Mouse (Mus musculus): ENCODE results near the gene Phlpp1. TPM values are rescaled to one million over a fixed set of nuclear protein-coding genes. Genes with fewer than 3 reads are reported as not detected.

Gene Phlpp1
- total and polyA plus RNA-seq, 3 experiments: 5.0 to 9.4 TPM; not detected in 1

DNA sequence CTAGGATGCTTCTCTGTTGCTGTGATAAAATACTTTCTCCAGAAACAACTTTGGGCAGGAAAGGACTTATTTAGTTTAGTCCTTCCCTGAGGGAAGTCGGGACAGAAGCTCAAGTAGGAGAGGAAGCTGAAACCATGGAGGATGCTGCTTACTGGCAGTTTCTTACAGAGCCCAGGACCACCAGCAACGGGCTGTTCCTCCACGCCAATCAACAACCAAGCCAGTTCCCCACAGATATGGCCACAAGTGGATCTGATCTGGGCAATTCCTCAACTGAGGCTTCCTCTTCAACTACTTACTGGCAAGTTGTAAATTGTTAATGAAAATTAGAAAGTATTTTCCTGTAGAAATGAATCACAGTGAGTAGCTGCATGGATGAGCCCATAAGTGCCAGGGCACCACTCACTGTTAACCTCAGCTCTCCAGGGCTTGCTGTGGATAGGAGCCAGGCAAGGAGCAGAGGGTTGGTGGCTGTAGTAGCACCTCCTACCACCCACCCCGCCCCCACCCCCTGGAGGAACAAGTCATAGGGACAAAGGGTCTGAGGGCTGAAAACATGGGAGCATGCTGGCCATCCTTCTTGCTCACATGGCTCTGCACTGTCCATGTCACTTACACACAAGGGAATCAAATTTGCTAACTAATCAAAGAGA, 39.7 kb upstream of the Phlpp1 start:
- TF ChIP-seq MYB (IDR thresholded peaks at IDR 0.05; ENCODE audit: low read depth, low read length): no peak
- TF ChIP-seq MXI1 (IDR thresholded peaks at IDR 0.05; ENCODE audit: low read depth, low read length): no peak
- TF ChIP-seq MEF2A (IDR thresholded peaks at IDR 0.05; ENCODE audit: extremely low read depth, insufficient replicate concordance, low read depth, low read length, poor library complexity, severe bottlenecking): no peak
- no peak for TF ChIP-seq ZC3H11A (IDR thresholded peaks at IDR 0.05; ENCODE audit: low read depth, low read length)
- no peak for TF ChIP-seq ZNF384 (IDR thresholded peaks at IDR 0.05; ENCODE audit: low read depth, low read length)
- no peak for TF ChIP-seq SIN3A (IDR thresholded peaks at IDR 0.05; ENCODE audit: low read length)
- no peak for TF ChIP-seq USF1 (IDR thresholded peaks at IDR 0.05; ENCODE audit: low read depth, low read length)
- no peak for TF ChIP-seq TAL1 (IDR thresholded peaks at IDR 0.05; ENCODE audit: low read length)
- TF ChIP-seq GATA1 (IDR thresholded peaks at IDR 0.05; ENCODE audit: low read depth, low read length): no peak
- no peak for TF ChIP-seq SMC3 (IDR thresholded peaks at IDR 0.05; ENCODE audit: low read depth, low read length)
- TF ChIP-seq TCF12 (IDR thresholded peaks at IDR 0.05; ENCODE audit: low read depth, low read length): no peak
- Histone ChIP-seq H3K27me3 (ENCODE audit: control insufficient read depth in 1 of 2, insufficient read depth in 2 of 2, low read length in 2 of 2) (peaks cover 2 to 3% of the 10 kb centered on the region in 2 experiments; a peak in 2 of 4 replicates), H3K27ac (ENCODE audit: control insufficient read depth, low read depth, low read length) (no peak overlapping the region)

DNA sequence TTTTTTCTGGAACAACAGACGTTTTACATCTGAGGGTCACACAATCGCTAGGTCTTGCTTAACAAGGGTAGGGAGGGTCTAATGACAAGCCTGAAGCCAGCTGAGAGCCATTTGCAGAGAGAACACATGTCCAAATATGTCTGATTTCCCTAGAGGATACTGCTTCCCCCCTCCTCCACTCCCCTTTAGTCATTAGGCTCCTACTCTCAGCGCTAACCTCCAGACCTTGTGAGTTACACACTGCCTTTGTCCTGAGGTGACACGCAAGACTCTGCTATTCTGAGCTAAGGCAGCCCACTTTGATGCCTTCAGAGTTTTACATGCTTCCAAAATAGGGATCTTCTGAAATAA, 39.2 kb upstream of the Phlpp1 start:
- Histone ChIP-seq H3K27ac (ENCODE audit: control insufficient read depth, low read depth, low read length) (no peak overlapping the region), H3K9me3 (replicated peaks; ENCODE audit: insufficient read depth, low read length) (no peaks in the 10 kb centered on the region), H3K36me3 (ENCODE audit: control insufficient read depth in 1 of 2, insufficient read depth in 2 of 2, low read length in 2 of 2) (no peaks in the 10 kb centered on the region), H3K4me1 (ENCODE audit: control insufficient read depth in 1 of 2, insufficient read depth in 2 of 2, low read length in 2 of 2) (no peaks in the 10 kb centered on the region), H3K27me3 (ENCODE audit: control insufficient read depth in 1 of 2, insufficient read depth in 2 of 2, low read length in 2 of 2) (peaks cover 2 to 3% of the 10 kb centered on the region in 2 experiments; a peak in 2 of 4 replicates), H3K9ac (ENCODE audit: control insufficient read depth, low read depth, low read length, poor library complexity, severe bottlenecking) (no peak overlapping the region), H3K4me3 (ENCODE audit: control insufficient read depth in 1 of 2, insufficient read depth in 1 of 2, low read depth in 2 of 2, low read length in 2 of 2) (no peak overlapping the region), H3K79me2 (ENCODE audit: control insufficient read depth, insufficient read depth, low read length, poor library complexity) (no peaks in the 10 kb centered on the region)
- no peak for DNase-seq (ENCODE audit: low read depth, low spot score)
- no peak for TF ChIP-seq CTCF (IDR thresholded peaks at IDR 0.05 in 2 of 3, conservative IDR thresholded peaks at IDR 0.05 in 1 of 3; ENCODE audit: control insufficient read depth in 1 of 3, insufficient read depth in 1 of 3, low read depth in 2 of 3, low read length in 3 of 3, poor library complexity in 1 of 3, severe bottlenecking in 1 of 3)

More for the DNA sequence above, 39.7 kb upstream of the Phlpp1 start:
- Histone ChIP-seq H3K79me2 (ENCODE audit: control insufficient read depth, insufficient read depth, low read length, poor library complexity) (no peaks in the 10 kb centered on the region), H3K36me3 (ENCODE audit: control insufficient read depth in 1 of 2, insufficient read depth in 2 of 2, low read length in 2 of 2) (no peaks in the 10 kb centered on the region), H3K9ac (ENCODE audit: control insufficient read depth, low read depth, low read length, poor library complexity, severe bottlenecking) (no peak overlapping the region), H3K4me3 (ENCODE audit: control insufficient read depth in 1 of 2, insufficient read depth in 1 of 2, low read depth in 2 of 2, low read length in 2 of 2) (no peak overlapping the region), H3K9me3 (replicated peaks; ENCODE audit: insufficient read depth, low read length) (no peaks in the 10 kb centered on the region), H3K4me1 (ENCODE audit: control insufficient read depth in 1 of 2, insufficient read depth in 2 of 2, low read length in 2 of 2) (no peaks in the 10 kb centered on the region)
- DNase-seq (ENCODE audit: low read depth, low spot score): no peak

DNA sequence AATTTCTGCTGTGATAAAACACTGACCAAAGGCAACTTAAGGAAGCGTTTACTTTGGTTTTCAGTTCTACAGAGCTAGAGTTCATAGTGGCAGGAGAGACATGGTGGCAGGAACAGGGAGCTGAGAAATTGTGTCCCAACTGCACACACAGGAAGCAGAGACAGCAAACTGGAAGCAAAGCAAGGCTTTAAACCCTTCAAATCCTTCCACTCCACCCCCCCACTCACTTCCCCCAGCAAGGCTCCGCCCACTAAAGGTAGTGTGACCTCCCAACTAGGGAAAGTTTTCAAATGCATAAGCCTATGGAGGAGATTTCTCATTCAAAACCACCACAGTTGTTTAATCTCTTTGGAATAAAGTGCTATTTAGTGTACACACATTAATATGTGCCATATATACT, 32.9 kb upstream of the Phlpp1 start:
- Histone ChIP-seq H3K79me2 (ENCODE audit: control insufficient read depth, insufficient read depth, low read length, poor library complexity) (no peaks in the 10 kb centered on the region), H3K4me3 (ENCODE audit: control insufficient read depth in 1 of 2, insufficient read depth in 1 of 2, low read depth in 2 of 2, low read length in 2 of 2) (no peak overlapping the region), H3K27ac (ENCODE audit: control insufficient read depth, low read depth, low read length) (no peak overlapping the region), H3K27me3 (ENCODE audit: control insufficient read depth in 1 of 2, insufficient read depth in 2 of 2, low read length in 2 of 2) (no peaks in the 10 kb centered on the region; a peak in 1 of 4 replicates), H3K4me1 (ENCODE audit: control insufficient read depth in 1 of 2, insufficient read depth in 2 of 2, low read length in 2 of 2) (no peaks in the 10 kb centered on the region), H3K36me3 (ENCODE audit: control insufficient read depth in 1 of 2, insufficient read depth in 2 of 2, low read length in 2 of 2) (no peaks in the 10 kb centered on the region), H3K9ac (ENCODE audit: control insufficient read depth, low read depth, low read length, poor library complexity, severe bottlenecking) (no peak overlapping the region), H3K9me3 (replicated peaks; ENCODE audit: insufficient read depth, low read length) (no peaks in the 10 kb centered on the region)
- TF ChIP-seq JUND (IDR thresholded peaks at IDR 0.05; ENCODE audit: low read depth, low read length) (no peak), SMC3 (IDR thresholded peaks at IDR 0.05; ENCODE audit: low read depth, low read length) (no peak), E2F4 (IDR thresholded peaks at IDR 0.05; ENCODE audit: borderline replicate concordance, low read depth, low read length) (no peak), MEF2A (IDR thresholded peaks at IDR 0.05; ENCODE audit: extremely low read depth, insufficient replicate concordance, low read depth, low read length, poor library complexity, severe bottlenecking) (no peak), NELFE (IDR thresholded peaks at IDR 0.05; ENCODE audit: low read depth, low read length) (no peak), POLR2AphosphoS5 (IDR thresholded peaks at IDR 0.05; ENCODE audit: borderline replicate concordance, low read depth, low read length) (no peak), BHLHE40 (IDR thresholded peaks at IDR 0.05; ENCODE audit: borderline replicate concordance, low read depth, low read length) (no peak), SIN3A (IDR thresholded peaks at IDR 0.05; ENCODE audit: low read length) (no peak), ZNF384 (IDR thresholded peaks at IDR 0.05; ENCODE audit: low read depth, low read length) (no peak), CTCF (IDR thresholded peaks at IDR 0.05 in 2 of 3, conservative IDR thresholded peaks at IDR 0.05 in 1 of 3; ENCODE audit: control insufficient read depth in 1 of 3, insufficient read depth in 1 of 3, low read depth in 2 of 3, low read length in 3 of 3, poor library complexity in 1 of 3, severe bottlenecking in 1 of 3) (no peak), TCF12 (IDR thresholded peaks at IDR 0.05; ENCODE audit: low read depth, low read length) (no peak), MAFK (IDR thresholded peaks at IDR 0.05; ENCODE audit: borderline replicate concordance, low read depth, low read length) (no peak), CHD2 (IDR thresholded peaks at IDR 0.05; ENCODE audit: low read length) (no peak), TBP (IDR thresholded peaks at IDR 0.05; ENCODE audit: low read depth, low read length) (no peak), ZKSCAN1 (IDR thresholded peaks at IDR 0.05; ENCODE audit: low read depth, low read length) (no peak), ZMIZ1 (IDR thresholded peaks at IDR 0.05; ENCODE audit: low read depth, low read length) (no peak), RCOR1 (IDR thresholded peaks at IDR 0.05; ENCODE audit: low read depth, low read length) (no peak)
- no peak for DNase-seq (ENCODE audit: low read depth, low spot score)

All from MEL (cell line).